Mouse (Mus musculus) right cerebral cortex, postnatal 10 days (tissue): ENCODE measurements around the gene Gna13.

Experiments
- DNase-seq, 2 experiments: peaks; one replicate each; pipeline ENCODE4 v3.0.0; 2021; ENCODE audit warnings: low spot score in 2 of 2

The Gna13 gene

DNA sequence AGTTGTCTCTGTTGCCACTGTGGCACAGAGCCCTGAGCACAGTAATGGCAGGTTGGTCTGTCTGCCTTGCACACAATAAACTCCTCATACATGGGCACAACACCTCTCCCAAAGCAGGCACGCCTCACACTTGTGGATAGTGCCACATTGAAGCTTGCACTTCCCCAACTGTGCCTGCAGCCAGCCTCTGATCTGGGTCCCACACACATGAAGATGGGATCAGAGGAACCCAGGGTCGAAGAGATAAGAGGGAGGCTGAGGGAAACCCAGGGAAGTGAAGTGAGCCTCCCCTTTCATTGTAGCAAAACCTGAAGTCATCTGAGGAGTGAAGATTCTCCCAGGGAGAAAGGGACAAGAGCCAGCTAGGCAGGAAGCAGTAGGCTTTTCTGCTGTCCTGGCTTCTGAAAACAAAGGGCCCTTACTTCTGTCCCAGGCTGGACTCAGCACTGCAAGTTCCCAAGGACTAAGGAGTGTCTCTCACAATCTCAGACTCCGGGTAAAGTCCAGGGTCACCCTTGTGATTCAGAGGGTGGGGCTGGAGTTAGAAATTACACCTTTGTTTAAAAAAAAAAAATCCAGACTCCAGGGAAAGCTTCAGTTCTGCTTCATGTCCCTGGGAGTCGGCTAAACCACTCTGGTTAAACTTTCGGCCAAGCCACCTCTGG, 12.8 kb upstream of the Gna13 start:
- no peak for DNase-seq

DNA sequence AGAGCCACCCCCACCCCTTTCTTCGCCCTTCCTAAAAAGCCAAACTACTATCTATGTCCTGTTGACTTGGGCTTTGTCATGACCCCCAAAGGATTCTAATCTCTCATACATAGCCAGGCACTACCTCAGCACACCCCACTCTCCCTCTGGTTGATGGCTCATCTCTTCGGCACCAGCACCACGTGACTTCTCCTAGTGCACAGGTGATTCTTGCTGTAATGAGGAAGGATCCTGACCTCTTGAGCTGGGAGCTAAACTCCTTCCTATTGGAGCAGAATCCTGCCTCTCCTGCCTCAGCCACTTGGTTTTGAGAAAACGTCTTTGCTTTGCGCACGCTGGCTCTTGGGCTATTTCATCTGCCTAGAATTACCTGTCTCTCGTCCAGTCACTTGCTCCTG, 12.3 kb upstream of the Gna13 start:
- no peak for DNase-seq

DNA sequence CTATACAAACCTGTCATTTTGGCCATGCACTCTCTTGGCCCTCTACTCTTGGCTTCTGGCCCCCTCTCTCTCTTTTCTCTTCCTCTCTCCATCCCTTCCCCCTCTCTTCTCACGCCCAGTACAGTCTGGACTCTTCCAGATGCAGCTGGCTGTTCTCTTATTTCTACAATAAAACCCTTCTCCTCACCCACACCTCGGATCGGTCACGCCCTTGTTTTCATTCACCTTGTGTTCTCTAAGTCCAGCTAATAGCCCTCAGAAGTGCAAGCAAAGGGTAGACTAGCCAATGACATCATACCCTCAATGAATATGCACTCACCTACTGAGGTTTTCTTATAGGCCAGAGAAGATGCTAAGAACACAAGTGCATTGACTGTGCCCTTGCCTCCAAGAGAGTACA, 11.1 kb upstream of the Gna13 start:
- no peak for DNase-seq

DNA sequence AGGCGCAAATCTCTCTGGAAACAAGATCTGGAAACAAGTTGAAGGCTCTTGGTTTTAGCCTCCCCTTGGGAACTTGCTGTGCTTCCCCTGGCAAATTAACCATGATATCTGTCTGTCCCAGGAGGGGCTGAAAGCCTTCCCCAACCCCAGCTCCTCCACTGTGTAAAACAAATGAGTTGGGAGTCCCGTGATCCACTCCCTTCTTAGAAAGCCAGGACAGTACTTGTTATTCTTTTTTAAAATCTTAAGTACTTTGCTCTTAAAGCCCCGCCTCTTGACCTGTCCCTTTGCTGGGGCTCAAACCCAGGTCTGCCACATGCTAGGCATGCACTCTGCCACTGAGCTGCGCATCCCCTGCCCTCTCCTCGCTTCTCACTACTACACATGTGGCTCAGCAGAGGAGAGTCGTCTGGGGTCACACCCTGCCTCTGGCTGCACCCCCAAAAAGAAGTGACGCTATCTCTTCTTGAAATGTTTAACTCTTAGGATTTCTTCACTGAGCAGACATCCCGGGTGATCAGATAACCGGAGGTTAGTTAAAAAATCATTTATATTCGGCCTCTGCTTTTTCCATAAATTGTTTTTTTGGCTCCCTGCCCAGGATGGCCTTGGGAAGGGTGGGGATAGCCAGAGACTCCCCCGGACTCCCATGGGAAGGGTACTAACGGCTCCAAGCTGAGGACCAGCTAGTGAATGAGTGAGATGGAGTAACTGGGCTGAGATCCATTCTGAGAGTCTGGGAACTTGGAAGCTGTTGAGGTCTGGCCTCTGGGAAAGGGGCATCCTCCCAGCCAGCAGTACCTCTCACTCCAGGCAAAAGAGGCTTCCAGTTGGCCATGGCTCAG, 9.0 kb upstream of the Gna13 start:
- no peak for DNase-seq

DNA sequence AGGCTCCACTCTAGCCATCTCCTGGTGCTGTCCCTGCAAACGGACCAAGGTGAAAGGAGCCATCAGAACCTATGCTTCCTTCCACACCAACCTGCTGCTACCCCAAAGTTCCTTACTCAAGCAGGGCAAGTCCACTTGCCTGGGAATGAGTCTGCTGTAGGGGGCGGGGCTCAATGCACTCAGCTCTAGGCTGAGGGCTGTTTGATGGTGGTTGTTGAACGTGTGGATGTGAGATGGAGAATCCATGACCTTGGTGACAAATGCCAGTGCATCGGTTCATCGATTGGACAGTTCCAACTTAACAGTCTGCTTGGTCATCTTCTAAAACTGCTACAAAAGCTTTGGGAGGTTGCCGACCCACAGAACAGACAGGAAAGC, 8.4 kb upstream of the Gna13 start:
- DNase-seq = no peak

DNA sequence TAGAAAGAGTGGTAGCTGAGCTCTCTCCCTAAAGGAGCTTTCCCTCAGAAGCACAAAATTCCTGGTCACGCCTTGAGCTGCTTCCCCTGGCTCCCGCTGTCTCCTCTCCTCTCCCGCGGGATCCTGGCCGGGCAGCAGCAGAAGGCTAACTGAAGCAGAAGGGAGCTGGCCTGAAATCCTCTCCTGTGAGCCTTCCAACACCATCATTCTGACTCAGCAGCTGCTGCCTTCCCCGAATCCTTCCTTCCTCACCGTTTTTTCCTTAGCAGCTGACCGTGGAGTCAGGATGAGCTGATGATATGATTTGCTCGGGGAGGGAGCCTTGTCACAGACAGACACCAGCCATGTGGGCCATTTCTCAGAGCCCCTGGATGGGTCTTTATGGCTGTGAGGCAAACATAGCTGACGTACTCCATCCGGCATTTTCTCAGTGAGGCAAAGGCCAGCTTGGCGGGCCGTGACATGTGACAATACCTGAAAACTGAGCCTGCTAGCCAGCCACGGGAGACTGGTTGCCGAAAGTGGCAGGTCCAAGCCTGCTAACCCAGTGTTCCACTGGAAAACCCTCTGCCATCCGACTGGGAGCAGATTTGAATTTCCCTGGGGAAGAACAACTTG, 6.8 kb upstream of the Gna13 start:
- DNase-seq = no peak

DNA sequence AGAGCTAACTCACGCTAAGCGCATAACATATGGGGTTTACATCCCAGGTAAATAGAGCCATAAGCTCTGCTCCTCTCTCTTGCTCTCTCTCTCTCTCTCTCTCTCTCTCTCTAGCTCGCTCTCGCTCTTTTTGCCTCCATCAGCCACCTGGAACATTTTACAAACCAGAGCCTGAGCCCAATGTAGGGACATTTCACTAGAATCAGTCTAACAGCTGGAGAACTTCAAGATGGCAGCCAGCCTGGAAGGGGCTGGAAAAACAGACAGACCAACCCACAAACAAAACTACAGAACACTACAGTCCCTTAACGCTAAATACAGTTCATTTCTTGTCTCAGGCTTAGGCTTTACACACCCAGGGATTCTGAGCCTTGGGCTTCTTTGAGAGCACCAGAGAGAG, 5.5 kb upstream of the Gna13 start:
- peak in 1 of 2 experiments; percentile 39 for DNase-seq

DNA sequence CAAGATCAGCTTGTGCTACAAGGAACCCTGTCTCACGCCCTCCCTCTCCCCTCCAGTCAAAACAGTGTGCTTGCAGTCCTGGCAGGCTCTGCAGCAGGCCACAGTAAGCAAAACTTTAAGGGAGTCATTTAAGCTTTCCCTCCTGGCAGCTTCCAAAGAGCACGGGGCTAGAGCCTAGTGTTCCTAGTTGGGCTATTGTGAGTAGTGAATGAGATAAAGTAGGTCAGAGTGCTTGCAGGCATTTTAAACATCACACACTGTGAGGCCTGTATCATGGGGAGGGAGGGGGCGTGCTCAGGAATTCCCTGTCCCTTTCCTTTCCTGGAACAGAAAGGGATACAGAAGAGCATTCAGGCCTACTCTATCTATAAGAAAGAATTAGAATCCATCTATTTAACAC, 4.1 kb upstream of the Gna13 start:
- peak; percentile 57 to 74 for DNase-seq

DNA sequence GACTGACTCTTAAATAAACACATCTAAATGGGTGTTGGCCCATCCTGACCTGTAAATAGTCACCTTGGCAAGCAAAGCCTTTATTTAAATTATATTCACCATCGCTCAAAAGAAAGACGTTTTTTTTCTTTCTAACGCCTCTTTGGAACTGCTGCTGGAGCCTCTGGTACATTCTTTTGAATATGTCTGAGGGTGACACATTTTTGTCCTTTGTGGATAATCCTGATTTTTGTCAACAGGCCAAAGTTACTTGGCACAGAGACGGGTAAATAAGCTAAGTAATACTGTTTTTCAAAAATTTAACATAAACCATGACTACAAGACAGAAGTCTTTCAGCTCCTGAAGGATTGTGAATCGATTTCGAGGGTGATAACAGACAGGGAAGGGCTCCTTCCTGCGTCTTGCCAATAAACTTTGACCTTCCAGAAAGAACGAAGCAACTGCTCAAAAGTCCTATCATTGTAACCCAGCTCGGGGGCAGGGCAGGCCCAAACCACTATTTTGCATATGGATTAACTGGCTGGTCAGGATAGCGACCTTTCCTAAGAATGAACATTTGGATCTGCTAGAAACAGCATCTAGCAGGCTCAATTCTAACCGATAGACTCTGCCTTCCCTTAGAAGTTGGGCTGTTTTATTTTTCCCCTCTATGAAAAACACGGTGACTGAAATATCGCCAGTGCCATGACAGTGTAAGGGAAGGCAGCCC, 3.4 kb upstream of the Gna13 start:
- peak in 1 of 2 experiments; percentile 42 for DNase-seq

DNA sequence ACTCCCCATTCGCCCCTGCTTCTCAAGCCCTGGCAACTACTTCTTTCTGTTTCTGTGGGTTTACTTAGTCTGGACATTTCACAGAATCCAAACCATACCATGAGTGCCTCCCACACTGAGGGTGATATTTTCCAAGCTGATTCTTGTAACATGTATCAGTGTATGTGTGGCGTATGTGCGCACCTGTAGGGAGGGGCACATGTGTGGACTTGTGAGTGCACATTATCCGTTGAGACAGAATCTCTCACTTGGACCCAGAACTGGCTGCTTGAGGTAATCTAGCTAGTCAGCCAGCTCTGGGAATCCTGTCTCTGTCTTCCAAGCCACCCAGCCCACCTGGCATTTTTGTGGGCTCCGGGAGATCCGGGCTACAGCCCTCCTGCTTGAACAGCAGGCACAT, 2.5 kb upstream of the Gna13 start:
- DNase-seq = peak in 1 of 2 experiments; percentile 41

DNA sequence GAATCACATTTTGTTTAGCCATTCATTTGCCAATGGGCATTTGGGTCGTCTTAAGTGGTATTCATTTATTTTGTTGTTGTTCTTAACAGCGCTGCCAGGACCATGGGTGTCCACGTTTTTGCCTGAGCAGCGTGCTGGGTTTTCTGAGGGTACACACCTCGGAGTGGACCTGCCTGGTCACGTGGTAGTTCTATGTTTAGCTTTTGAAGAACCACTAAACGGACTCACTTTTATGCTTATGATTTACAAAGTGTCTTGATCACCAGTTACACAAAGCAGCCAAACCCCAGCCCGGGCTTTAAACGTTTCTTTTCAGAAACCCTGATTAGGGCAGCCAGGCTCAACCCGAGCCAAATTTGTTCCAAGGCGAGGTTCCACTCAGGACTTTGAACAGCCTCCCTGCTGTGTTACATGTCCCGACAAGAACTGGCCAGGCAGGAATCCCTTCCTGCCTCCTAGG, 2.0 kb upstream of the Gna13 start:
- peak; percentile 54 to 59 for DNase-seq

DNA sequence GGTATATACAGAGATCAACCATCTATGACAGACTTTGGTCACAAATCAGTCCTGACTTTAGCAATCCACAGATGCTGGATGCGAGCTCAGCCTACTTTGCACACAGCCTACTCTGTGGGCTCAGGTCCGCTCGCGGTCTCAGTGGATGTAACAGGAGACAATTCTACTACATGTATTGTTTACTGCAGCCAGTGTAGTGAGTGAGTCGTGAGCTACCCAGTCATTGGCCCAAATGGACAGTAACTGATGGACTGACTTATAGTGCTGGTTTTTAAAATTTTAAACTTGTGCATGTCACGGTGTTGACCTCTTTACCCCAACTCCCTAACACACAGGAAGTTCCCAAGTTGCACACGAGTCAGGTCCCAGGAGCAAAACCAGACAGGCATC, 1.4 kb upstream of the Gna13 start:
- no peak for DNase-seq

DNA sequence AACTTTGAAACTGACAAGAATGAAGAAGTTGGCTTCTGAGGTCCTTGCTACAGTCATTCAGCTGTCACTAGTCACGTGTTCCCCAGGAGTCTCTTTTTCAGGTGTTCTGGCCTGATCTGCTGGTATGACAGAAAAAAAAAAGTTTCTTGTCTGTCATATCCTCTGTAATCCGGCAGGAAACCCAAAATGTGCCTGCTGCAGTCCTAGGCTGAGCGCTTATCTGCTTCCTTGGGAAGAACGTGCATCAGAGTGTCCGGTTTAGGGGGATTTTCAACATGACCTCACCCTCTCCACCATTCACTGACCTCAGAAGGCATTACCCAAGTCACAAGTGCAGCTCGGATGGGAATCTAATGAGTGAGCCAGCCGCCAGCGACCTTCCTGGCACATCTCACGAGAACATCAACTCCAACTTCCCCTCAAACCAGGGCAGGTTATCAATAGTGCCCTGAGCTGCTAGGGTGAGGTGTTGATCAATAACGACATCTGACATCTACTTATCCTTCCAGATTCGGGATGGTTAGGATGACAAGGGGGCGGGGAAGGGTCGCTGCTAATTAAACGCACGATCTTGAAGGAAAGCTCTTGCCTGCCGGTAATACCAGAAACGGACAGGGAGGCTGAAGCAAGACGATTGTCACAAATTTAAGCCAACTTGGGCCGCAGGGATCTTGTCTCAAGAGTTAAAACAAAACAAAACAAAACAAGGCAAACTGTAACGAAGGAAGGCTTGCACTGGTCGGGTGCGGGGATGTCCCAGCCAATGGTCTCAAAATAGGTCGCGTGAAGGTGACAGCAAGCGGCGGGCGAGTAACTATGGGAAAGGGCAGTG, 784 bp upstream of the Gna13 start:
- DNase-seq = peak in 1 of 2 experiments; percentile 40

DNA sequence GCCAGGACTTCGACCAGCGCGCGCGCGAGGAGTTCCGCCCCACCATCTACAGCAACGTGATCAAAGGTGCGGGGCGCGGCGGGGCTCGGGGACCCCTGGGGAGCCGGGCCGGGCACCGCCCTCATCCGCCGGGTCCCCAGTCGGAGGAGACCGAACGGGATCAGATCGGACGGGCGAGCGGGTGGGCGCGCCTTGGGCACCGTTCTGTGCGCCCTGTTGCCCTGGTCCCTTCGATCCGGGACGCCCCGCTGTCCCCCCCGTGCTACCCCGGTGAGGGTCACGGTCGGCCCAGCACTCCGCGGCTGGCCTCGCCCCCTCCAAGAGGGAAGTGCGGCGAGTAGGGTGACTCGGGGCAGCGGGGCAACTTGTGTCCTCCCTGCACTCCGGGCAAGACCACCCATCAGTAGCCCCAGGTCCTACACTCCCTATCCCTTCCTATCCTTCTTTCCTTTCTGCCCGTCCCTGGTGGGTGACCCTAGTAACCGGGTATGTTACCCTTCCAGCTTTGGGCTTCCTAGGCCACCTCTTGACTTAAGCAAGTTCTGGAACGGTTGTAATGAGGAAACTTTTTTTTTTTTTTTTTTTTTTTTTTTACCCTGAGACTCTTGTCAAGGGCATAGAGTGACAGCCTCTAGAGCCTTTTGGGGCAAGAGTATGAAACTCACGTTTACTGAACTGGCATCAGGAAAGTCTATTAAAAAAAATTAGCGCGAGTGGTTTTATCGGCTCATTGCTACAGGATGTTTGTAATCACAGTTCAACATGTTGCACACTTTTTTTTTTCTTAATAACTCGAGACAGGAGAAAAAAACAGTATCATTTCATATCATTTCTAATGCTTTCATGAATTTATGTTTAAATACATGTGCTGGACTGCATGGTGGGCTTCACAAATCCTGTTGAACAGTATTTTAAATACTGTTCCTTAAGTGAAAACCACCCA, 831 bp downstream of the Gna13 start:
- DNase-seq = peak in 1 of 2 experiments; percentile 49

DNA sequence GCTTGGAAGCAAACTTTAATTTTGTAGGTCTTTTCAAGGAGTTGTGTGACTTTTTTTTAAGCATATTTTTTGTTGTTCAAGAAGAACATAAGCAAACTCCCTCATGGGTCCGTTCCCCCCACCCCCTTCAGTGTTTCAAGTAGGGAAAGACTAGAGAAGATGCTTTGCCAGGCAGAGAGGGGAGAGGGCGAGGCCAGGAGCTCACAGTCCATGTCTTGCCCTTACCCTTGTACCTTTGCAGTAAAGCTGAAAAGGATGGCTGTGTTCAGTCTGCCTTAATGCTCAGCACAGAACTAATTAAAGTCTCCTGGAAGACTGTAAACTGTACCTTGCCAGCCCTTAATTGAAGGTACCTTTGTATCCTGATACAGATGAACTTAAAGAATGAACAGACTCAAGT, 1.7 kb downstream of the Gna13 start:
- no peak for DNase-seq

DNA sequence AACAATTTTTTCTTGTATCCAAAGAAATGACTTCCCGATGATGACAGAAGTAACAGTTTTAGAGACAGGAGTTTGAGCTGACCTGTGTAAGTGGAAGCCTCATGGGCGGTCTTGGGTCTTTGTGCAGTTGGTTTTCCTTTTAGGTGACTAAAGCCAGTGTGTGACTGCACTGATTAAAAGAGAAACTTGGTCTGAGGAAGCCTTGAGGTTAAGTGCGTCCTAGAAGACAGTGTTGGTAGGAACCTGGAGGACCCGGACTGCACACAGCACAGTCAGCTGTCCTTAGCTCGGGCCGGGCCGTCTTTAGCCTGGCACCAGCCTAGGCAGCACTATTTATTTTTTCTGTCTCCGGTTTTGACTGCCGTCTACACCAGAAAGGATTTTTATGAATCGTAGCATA, 2.2 kb downstream of the Gna13 start:
- no peak for DNase-seq

DNA sequence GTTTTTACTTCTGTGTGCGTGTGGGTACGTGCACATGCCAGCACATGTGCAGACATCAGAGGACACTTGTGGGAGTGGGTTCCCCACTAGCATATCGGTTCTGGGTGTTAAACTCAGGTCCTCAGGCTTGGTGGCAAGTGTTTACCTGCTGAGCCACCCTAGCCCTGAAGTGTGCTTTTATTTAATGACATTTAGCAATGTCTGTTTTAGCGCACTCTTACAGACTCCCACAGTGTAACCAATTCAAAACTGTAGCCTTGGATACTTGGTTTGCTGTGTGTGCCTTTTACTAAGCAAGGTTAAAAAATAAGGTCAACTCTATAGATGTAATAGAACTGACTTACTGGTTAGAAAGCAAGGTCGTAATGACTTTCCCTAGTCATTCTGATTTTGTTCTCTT, 3.2 kb downstream of the Gna13 start:
- DNase-seq = no peak

DNA sequence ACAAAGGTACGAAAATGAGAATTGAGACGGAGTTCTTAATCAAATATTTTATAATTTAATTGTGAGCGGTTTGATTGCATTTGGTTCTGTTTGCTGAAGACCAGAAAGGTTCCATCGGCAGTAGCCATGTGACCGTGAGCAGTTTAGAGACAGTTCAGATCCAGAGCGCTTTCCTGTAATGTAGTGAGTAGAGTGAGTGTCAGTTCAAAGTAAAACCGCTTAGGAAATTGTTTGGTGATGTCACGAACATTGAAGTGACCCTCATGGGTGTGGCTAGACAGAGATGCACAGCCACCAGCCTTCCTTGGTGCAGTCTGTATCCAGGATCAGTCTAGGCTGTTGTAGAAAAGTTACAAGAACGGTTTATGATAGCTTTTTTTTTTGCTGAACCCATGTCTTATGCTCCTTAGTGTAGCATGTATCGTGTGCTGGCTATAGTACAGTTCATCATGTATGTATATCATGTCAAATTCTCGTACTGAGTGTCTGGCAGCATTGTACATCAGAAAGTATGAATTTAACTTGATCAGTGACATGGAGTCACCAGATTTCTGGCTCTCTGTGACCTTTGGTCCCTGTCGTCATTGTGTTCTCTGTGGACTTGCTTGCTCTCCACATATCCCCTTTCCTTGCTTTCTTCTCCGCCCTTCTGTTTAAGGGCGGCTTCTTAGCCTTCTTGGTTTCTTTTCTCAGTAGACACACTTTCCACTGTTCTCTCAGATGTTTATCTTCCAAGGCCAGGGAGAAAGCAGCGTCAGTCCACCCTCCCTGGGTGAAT, 4.4 kb downstream of the Gna13 start:
- no peak for DNase-seq

DNA sequence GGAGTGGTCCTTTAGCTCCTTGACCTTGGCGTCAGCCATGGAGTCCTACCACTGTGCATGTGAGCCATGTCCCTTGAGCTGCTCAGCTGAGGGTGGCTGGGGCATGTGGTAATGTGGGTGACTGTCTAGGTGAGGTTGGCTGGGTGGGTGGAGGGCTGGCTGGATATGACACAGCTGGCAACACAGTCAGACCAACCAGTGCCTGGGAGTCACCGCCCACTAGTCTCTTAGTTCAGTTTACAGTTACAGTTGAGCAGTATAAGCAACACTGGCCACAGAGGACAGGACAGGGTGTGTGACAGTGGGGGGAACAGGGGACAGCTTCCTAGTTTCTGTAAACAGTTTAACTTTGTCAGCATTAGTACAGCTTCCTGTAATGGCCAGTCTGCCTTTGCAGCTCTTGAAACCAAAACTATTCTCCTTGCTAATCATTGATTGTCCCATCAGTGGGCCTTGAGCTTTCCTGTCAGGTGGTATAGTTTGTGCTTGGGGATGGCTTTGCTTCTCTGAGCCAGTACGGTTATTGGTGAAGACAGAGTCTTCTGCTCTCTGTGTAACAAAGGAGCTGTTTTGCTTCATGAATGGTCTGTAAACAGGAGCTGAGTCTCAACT, 6.5 kb downstream of the Gna13 start:
- peak in 1 of 2 experiments; percentile 40 for DNase-seq
